Mouse (Mus musculus): ENCODE measurements around the gene Wdr92.
"Not testable (repeated sequence)": the region's sequence is repeated elsewhere in the genome, so short reads cannot be mapped to it uniquely, and the experiment has no call there.

The Wdr92 gene

DNA sequence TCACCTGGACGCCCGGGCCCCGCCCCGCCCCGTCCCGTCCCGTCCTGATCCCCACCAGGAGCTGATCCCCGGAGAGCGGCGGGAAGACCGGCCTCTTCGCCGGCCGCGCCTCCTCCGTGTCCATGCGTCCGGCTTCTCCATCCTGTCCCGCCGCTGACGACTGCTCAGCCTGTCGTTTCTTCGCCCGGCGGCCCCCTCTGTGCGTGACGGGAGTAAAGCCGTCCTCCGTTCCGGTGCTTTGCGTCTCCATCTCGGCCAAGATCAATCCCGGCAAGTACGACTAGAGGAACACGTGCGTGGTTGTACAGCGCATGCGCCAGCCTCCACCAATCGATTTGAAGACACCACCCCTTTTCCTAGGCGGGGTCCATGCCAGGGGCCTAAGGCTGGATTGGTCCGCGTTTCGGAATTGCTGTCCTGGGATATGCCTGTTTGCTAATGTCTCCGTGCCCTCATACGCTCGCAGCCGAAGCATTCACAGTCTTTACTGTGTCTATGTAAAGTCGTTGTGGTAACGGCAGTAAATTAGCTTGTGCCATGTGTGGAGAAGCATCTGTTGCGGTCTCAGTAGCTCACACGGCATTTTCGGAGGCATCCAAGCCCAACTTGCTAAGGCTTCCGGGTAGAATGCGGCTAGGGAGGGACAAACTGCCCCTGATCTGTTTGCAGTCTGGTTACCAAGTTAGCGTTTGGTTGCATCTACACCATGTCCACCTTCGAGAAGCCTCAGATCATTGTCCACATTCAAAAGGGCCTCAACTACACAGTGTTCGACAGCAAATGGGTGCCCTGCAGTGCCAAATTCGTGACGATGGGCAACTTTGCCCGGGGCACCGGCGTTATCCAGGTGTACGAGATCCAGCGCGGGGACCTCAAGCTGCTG is 29.6 kb downstream of the Wdr92 start, which contains the start of gene Pno1:
Gene Pno1 (minus strand): TSS at position 311 of the 883 bp plus-strand sequence.
- DNase-seq (ENCODE audit: low spot score), result peak; percentile 97

DNA sequence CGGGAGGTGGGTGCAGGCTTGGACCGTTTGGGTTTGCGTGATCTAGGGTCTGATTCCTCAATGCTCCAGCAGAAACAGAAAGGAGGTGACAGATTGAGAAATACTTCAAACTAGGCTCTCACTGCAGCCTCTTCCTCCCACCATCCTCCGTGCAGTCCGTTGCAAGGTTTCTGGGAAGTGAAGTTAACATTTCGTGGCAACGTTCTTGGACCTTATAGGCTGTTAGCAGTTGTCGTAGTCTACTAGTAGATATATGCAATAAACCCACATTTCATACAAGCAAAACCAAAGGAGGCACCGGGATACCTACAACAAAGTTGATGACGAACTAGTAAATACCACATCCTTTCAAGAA is 30.2 kb downstream of the Wdr92 start:
- peak; percentile 49 for DNase-seq (ENCODE audit: low spot score)

DNA sequence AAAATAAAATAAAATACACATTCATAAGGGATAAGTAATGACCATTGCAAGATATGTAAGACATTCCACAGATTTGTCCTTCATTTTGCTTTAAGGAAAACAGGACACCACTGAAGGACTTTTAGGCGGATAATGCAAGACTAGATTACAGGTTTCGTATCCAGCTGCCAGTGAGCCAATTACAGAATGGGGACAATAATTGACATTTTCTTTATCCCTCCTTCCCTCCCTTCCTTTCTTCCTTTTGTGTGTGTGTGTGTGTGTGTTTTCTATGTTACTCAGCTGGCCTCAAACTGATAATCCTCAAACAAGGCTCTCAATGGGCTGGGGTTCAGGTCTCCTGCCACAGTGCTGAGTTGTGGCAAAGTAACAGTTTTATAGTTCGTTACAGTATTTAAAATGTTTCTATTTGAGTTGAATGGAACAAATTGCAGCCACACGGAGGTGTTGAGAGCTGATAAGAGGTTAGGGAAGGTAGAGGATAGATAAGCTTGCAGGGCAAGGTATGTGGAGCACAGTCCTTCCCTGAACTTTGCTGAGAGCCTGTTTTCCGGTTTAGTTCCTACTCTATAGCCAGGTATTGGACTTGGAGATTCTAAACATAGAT is 31.1 kb downstream of the Wdr92 start:
- peak; percentile 40 for DNase-seq (ENCODE audit: low spot score)

DNA sequence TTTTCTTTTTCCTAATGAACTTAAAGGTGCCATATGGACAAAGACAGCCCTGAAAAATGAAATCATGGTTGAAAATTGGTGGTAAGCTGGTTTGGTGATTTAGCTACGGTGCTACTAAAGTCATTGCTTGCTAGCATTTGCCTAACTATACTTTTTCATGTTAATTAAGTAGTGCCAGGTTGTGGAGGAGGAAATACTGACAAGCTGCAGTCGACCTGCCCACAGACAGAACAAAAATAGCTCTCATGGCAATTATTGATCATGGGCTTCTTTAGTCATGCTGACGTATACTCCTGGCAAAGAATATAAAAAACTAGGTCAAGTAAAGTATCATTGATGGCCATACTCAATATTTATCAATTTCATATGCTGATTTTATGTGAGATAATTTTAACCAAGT is 33.6 kb downstream of the Wdr92 start:
- DNase-seq (ENCODE audit: low spot score), result no peak

DNA sequence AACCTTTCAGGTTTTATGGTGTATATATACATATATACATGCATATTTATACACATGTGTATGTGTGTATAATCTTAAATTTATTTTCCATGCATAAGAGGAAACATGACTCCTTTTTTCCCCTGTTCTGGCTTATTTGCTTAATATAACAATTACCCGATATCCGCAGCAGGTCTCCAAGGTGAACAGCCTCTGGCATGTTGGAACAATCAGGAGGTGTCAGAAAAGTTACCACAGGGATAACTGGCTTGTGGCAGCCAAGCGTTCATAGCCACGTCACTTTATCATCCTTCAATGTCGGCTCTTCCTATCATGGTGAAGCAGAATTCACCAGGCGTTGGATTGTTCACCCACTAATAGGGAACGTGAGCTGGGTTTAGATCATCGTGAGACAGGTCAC is 39.2 kb downstream of the Wdr92 start:
- DNase-seq (ENCODE audit: low spot score), result no peak

DNA sequence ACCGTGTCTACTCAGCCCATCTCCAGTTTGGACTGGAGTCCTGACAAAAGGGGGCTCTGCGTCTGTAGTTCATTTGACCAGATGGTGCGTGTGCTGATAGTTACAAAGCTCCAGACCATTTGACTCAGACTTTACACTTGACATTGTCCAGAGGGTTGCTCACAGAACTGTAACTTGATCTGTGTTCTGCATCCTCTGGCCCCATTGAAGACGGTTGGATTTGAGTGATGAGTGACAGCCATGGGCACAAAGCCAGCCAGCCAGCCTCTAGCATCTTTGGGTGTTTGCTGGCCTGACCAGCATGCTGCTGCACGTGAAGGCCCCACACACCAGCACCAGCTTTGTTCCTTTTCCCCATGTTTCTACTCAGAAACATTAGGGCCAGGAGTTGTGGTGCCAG is 50.9 kb downstream of the Wdr92 start:
- DNase-seq (ENCODE audit: low spot score), result no peak

DNA sequence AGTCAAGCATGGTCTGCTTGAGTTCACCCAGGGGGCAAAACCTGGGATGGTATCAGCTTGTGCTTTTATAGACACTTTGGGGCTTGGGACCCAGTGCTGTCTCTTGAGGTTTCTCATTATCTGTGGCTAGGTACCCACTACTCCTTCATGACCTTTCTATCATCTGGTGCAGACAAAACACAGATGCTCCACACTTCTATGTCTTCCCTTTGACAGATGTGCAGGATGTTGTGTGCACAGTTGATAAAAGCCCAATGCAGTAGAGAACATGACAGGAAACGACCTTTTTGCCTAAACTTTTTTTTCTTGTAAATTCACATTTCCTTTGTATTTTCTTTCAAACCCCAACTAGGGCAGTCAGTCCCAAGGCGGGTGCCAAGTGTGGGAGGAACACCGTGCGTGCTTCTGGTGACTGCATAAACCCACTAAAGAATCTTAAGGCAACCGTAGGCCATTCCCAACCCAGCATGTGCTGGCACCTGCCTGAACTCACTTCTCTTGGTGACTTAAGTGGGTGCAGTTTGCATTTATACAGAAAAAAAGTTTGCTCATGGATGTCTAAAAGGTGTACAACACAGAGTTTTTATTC is 54.6 kb downstream of the Wdr92 start:
- no peak for DNase-seq (ENCODE audit: low spot score)

DNA sequence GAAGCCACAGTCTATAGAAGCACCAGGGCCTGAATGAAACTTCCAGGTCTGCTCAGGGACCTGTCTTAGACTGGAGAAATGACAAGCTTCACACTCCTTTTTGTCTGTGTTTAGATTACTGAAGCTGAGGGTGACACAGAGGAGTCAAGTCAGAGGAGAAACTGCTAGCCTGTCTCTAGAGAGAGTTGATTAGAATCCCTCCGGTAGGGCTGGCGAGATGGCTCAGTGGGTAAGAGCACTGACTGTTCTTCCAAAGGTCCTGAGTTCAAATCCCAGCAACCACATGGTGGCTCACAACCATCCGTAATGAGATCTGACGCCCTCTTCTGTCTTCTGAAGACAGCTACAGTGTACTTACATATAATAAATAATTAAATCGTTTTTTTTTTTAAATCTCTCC is 56.7 kb downstream of the Wdr92 start:
- DNase-seq (ENCODE audit: low spot score), result not testable (repeated sequence)

DNA sequence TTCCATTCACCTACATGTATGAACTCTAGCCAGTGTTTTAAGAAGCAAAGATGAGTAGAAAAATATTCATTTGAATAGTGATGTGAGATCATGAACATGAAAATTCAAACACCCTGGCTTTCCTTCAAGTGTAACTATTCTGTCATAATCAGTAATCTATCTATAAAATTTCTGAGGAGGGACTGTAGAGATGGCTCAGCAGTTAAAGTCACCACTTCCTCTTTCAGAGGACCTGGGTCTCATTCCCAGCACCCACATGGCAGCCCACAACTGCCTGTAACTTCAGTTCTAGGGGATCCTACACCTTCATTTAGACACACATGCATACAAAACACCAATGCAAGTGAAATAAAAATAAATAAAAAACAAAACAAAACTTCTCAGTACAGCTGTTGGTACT is 66.8 kb downstream of the Wdr92 start:
- DNase-seq (ENCODE audit: low spot score), result no peak

DNA sequence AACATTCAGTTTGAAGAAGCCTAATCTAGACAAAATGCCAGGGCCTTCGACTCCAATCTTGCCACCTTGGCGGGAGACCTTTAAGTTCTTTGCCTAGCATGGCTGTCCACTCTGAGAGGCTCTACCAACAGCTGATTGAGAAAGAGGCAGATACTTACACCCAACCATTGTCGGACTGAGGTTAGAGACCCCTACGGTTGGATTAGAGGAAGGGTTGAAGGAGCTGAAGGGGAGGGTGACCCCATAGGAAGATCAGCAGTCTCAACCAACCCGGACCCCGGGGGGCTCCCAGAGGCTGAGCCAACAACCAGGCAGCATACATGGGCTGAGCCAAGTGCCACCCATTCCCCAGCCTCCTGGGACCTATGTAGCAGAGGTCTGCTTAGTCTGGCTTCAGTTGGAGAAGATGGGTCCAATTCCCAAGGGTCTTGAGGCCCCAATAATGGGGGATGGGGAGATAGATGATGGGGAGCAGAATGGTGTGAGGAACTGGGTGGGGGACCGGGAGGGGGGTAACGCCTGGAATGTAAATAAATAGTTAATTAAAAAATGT is 75.0 kb downstream of the Wdr92 start:
- no peak for DNase-seq (ENCODE audit: low spot score)

DNA sequence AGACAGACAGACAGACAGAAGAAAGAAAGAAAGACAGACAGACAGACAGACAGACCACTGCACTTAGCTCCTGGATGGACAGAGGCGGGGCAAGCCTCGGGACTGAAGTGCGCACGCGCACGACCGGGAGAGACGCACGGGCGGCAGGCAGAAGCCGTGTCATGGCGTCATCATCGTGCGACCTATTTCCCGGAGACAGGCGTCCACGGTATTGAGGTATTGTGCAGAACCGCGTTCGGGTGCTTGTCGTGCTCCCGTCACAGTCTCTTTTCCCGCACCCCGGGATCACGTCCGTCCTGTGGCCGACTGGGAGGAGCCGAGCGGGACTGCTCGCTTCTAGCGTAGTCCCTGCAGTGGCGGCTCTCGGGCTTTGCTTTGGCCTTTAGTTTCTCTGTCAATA is 75.5 kb downstream of the Wdr92 start, which contains the start of gene C1d:
Gene C1d (plus strand): TSS at position 137 of the 400 bp plus-strand sequence.
- DNase-seq (ENCODE audit: low spot score), result peak; percentile 95

DNA sequence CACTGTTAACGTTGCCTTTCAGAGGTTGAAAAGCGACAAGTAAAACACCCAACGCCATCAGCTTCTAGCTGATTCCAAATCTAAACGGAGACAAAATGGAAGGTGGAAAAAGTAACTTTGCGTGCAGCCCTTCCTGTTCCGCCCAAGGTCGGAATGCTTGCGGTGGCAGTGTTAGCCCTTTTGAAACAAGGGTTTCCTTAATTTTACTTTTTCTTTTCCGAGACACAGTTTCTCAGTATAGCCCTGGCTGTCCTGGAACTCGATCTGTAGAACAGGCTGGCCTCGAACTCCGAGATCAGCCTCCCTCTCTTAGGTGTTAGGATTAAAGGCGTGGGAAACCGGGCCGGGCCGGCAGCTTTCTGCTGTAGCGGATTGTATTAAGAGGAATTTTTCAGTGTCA is 76.0 kb downstream of the Wdr92 start:
- DNase-seq (ENCODE audit: low spot score), result peak; percentile 47

DNA sequence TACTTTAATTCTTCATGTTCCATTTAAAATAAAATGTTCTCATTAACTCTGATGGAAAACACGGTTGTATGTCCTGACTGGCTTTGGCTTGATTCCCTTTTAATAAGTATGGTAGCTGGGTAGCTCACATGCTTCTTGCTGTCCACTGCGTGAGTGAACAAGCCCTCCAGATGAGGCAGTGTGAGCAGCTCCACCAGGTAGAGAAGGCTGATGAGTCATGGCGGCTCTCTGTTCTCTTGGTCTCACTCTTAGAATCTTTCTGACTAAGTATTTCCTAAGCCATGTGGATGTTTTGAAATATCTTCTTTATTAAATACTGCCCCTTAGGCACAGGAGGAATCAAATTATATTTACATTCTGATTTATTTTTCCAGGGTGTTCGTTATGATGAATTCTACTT is 85.3 kb downstream of the Wdr92 start:
- no peak for DNase-seq (ENCODE audit: low spot score)

DNA sequence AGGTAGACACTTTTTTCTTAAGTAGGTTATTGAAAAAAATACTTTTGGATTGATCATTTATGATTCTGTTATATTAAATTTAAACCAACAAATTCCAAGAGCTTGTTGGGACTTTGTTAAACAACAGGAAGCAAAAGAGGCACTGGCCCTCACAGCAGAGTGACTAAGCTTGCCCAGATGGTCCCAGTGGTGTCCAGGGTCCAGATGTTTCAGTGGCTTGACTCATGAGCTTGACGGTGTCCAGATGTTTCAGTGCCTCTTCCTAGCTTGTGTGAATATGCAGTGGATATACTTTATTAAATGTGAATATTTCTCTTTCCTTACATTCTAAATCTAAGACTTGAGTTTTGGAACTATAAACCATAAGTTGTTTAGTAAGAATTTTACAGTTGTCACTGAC is 86.9 kb downstream of the Wdr92 start:
- no peak for DNase-seq (ENCODE audit: low spot score)

DNA sequence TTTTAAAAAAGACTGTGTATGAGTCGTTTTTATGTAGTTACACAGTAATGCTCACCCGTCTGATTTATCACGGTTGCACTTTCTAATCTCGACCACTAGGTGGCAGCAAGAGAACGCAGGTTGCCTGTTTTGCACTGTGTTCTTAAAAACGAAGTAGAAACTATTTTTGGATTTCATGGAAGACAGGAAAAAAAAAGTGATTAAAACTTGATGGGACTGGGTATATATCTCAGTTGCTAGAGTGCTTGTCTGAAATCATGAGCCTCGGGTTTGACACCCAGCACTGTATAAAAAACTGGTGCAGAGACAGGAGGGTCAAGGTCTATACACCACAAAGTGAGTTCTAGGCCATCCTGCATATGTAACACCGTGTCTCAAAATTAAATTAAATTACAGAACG is 98.1 kb downstream of the Wdr92 start:
- peak; percentile 50 for DNase-seq (ENCODE audit: low spot score)

Measured in c-Kit-positive CD71-positive TER-119-positive erythroid progenitor cells, embryonic 14.5 days (primary cell).